Mouse (Mus musculus) spleen, postnatal 10 days (tissue): ENCODE results near the gene Rab20.

Experiments
- DNase-seq, 2 experiments: peaks; one replicate each; pipeline ENCODE4 v3.0.0; 2021 to 2022; ENCODE audit warnings: low spot score in 2 of 2

Rab20 gene

DNA sequence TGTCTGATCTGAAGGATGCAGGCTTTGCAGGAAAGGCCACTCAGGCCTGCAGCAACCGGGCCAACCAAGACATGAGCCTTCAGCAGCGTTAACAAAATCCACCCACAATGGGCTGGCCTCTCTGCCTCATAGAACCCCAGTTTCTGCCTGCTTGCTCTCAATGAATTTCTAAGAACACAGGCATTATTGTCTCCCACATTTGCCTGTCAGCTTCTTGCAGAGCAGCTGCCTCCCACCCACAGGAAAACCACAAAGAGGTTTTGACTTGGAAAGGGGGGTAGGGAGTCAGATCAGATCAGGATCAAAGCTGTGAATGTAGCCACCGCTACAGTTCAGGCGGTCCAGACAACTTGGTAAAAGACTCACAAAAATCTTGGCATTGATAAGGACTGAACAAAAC, 25.5 kb downstream of the Rab20 start:
- DNase-seq = no peak

GRCm38 (mm10) chr8:11452559-11452958, 26.0 kb downstream of the Rab20 start:
- DNase-seq = no peak

- no peak for DNase-seq
Measured at GRCm38 (mm10) chr8:11452152-11452551, 26.4 kb downstream of the Rab20 start.

DNA sequence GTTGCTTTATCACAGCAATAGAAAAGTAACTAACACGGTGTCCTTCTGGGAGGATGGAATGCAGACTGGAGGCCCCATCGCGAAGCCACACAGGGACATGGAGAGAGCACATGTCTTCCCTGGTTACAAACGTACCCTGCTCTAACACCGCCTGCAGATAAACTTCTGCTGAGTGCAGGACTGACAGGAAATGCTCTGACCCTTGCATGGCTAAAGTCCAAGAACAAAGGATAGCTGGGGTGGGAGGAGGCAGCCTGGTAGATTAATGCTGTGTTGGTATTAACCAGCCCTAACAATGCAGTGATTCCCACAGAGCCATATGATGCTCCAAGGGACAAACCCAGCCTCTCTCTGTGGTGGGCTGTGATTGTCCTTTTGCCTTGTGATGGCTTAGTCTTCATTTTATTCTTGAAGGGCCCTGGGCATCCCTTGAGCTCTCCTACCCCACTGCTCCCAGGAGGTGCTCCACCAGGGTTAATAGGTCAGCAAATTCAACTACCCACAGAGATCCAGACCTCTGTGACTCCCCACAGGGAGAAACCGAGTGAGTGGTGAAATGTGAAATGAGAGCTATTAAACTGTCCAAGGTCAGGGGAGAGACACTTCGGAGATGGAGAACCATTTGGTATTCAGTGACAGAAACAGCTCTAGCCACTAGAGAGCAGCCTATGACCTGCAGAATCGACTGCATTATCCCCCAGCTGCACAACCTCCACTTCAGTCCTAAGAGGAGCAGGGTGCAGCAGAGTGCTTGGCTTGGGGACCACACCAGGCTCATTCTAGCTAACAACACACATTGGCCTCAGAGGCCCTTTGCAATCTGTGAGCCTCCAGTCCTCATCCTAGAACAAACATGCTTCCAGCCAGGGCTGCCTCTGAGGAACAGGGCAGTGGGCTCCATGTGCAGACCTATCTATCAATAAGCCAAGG, 28.1 kb downstream of the Rab20 start:
- DNase-seq = peak in 1 of 2 experiments; percentile 29

DNA sequence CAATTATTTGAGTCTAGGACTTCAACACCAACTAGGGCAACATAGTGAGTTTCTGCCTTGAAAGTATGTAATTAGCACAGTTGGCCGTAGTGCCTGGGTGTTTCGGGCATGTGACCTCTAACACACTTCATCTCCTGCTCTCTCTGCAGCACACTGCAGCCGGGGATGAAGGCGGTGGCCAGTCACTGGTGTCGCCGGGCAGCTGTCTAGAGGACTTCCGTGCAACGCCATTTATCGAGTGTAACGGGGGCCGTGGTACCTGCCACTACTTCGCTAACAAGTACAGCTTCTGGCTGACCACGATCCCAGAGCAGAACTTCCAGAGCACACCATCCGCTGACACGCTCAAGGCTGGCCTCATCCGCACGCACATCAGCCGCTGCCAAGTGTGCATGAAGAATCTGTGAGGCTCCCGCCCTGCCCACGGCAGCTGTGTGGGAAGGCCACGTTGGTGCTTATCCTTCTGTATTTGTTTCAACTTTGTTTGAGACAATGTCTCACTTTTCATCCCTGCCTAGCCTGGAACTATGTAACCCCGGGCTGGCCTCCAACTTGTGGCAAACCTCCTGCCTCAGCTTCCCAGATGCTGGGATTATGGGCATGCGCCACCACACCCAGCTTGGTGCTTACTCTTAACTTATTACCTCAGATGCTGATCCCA, 30.5 kb downstream of the Rab20 start:
- DNase-seq = no peak

- no peak for DNase-seq
Measured at GRCm38 (mm10) chr8:11445790-11446189, 32.7 kb downstream of the Rab20 start.

DNA sequence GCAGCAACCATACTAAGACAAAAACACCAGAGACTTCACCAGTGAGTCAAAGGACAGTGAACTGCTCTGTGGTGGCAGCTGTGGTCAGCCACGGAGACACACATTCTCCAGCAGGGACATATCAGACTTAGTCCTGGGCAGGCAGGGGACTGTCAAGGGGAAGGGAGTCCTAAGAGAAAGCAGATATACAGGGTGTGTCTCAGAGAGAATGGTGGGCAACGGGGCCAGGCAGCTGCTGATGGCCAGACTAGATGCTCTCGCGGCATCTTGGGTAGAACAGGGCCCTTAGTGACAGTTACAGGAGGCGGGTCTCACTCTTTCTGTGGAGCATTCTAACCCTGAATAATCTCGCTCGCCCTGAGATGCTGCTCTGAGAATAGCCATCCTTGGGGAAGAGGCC, 34.3 kb downstream of the Rab20 start:
- DNase-seq = no peak

GRCm38 (mm10) chr8:11443611-11444010, 34.9 kb downstream of the Rab20 start:
- no peak for DNase-seq

DNA sequence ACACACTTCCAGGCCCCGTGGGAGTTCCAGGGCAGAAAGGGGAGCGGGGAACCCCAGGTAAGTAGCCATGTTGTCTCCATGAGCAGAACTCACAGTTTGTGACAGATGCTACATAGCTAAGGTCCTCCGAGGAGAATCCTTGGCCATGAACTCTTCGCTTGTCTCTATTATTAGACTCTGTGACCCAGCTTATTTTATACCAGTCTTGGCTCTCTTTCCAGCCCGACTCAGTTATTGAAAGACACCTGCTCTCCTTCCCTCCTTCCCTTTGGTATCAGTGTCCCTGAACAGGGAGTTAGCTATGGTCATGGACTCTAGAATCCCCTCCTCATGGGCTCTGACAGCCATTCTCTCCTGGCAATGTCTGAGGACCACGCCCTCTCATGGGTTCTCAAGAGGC, 37.2 kb downstream of the Rab20 start:
- DNase-seq = no peak

DNA sequence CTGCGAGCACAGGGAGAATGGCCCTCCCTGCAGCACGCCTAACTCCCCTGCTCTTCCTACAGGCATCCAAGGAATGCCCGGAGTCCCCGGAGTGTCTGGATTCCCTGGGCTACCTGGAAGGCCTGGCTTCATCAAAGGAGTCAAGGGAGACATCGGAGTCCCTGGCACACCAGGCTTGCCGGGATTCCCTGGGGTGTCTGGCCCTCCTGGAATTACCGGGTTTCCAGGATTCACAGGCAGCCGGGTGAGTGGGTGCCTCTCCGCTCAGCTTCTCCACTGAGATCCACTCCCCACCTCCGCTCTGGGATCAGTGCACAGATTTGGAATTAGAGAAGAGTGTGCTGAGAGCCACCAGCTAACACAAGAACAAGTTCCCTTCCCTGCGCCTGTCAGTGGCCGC, 40.6 kb downstream of the Rab20 start:
- no peak for DNase-seq

- DNase-seq = no peak
Measured at GRCm38 (mm10) chr8:11430688-11431087, 47.8 kb downstream of the Rab20 start.

GRCm38 (mm10) chr8:11423091-11423490, 55.4 kb downstream of the Rab20 start:
- no peak for DNase-seq

- no peak for DNase-seq
Measured at GRCm38 (mm10) chr8:11421968-11422367, 56.5 kb downstream of the Rab20 start.

DNA sequence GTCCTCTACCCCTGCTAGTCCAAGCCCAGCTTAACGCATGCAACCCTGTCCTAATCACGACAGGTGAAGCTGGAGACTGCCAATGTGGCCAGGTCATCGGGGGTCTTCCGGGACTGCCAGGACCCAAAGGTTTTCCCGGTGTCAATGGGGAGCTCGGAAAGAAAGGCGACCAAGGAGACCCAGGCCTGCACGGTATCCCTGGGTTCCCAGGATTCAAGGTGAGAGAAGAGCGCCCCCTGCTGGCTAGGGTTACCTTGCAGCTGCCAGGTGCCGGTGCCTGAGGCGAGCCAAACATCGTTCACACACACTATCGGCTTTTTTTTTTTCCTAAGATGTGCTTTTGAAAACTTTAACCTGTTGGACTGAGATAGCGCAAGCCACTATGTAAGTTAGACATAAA, 57.4 kb downstream of the Rab20 start:
- peak; percentile 16 to 64 for DNase-seq

DNA sequence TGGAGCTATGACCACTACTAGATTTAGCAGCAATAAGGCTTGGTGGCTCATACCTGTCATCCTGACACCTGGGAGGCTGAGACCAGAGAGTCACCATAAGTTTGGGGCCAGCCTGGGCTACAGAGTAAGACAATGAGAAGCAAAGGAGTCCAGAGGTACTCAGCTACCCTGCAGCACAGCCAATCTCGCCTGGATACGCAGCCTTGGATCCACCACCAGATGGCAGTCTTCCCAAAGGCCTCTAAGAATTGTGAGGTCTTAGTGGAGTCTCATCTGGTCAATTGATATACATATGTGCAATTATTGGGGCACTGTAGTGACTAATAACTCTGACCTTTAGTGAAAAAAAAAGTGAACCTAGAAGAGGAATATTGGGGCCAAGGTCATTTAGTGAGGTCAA, 58.9 kb downstream of the Rab20 start:
- DNase-seq = peak; percentile 22 to 62

DNA sequence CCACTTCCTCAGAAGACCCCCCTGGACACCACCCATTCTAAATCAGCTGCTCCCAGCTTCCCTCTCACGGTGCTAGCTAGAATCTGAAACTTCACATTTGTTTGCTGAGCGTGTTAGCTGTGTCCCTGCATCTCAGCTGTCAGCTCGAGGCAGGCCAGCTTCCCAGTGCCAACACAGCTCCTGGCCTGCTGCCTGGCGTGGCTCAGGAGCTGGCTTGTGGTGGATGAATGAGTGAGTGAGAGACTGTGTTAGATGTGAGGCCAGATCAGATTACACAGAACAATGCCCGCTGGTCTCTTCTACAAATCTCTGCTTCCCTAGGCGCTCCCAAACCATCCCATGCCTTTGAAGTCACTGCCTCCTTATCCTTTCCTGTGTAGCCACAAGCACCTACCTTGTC, 59.3 kb downstream of the Rab20 start:
- DNase-seq = no peak

DNA sequence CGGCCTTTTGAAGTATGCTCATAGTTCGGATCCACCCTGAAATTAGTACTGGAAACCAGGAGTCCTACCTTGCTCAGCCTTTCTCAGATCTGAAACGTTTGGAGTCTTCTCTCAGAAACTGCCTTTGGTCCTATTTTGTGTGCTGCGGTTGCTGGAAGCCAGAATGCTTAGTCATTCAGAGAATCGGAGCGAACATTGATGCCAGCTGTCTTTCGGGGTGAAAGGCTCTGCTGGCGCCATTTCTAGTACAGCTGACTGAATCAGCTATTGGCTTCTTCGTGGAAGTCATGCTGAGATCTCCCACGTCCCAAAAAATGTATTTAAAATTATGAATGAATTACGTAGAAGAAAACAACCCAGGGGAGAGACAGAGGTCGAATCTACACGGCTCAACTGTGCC, 60.7 kb downstream of the Rab20 start:
- DNase-seq = no peak

- no peak for DNase-seq
Measured at GRCm38 (mm10) chr8:11415089-11415488, 63.4 kb downstream of the Rab20 start.

GRCm38 (mm10) chr8:11414304-11414703, 64.2 kb downstream of the Rab20 start:
- DNase-seq = no peak

GRCm38 (mm10) chr8:11412450-11412849, 66.1 kb downstream of the Rab20 start:
- no peak for DNase-seq

- DNase-seq = no peak
Measured at GRCm38 (mm10) chr8:11411504-11412124, 66.9 kb downstream of the Rab20 start.

- peak in 1 of 2 experiments; percentile 22 for DNase-seq
Measured at GRCm38 (mm10) chr8:11405722-11406481, 72.6 kb downstream of the Rab20 start.
